ENCODE assay signal across 11 mouse cellular contexts in the genomic region with DNA sequence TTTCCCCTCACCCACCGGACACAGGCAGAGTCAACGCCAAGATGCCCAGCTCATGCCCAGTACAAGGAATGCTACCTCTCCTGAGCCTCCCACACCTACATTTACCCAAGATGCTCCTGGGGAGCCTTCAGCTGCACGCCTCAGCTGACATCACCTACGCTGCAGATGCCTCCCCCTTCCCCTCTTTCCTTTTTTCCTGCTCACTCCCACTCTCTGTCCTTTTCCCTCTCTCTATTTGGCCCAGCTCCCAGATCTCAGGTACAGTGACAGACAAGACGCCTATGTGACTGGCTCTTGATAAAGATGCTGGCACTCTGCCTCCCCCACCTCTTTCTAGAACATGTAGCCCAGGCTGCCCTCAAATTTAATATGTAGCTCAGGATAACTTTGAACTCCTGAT. TPM values are rescaled to one million over a fixed set of nuclear protein-coding genes. Genes with fewer than 3 reads are reported as not detected.
DNase-seq lines count a peak whose midpoint lies in the region; ATAC-seq lines count a peak whose summit lies in the region.
"Had no signal": no experiment of that assay in that cellular context is flagged by ENCODE, and none has a peak within 500 bp of the region (broad histone marks: within the 10 kb centered on the region; RNA-seq: fewer than 3 reads in every experiment).

No protein-coding gene starts in this region.

- no peak for DNase-seq in frontal cortex, postnatal 14 days (ENCODE audit: low spot score in 2 of 2)
- peak; percentile 69 to 80 for DNase-seq in left cerebral cortex, adult 9 months (ENCODE audit: low spot score in 2 of 2)
- no peak for DNase-seq in left cerebral cortex, postnatal 4 days
- DNase-seq in frontal cortex, postnatal 36 days (ENCODE audit: low spot score in 2 of 2): peak; percentile 66 to 74
- DNase-seq in Muller cell, postnatal 12 days (ENCODE audit: inconsistent ontology term): no peak
- DNase-seq: layer of hippocampus, postnatal 36 days had no signal

- peak; percentile 42 for ATAC-seq in frontal cortex, adult (ENCODE audit: low TSS enrichment)
- ATAC-seq in megakaryocyte-erythroid progenitor cell, adult 5-6 weeks (replicated peaks; ENCODE audit: low FRiP score, low TSS enrichment, poor library complexity, severe bottlenecking): peak; percentile 3; the same call in 1 of the 2 replicates
- ATAC-seq: hindbrain, embryonic 16.5 days; intestine, embryonic 16.5 days; midbrain, embryonic 15.5 days had no signal

- intact Hi-C loops in left cerebral cortex, postnatal 4 days (cut with DNase I): no loop called here

RNA-seq across cellular contexts. Expression of a gene that starts 45.2 kb away (rescaled TPM):
- total RNA-seq in left cerebral cortex, postnatal 4 days (2021): 10 to 100 TPM; 91.2 to 95.5 TPM
- total RNA-seq in megakaryocyte-erythroid progenitor cell, adult 5-6 weeks (2014; fragmentation: Nextera tagmentation): 1.2 TPM in 1 of 2 replicates, not detected in the other
- not detected in 2 replicates for total RNA-seq in megakaryocyte-erythroid progenitor cell, adult 5-6 weeks (2017)

Comparison
In these comparisons a context has a peak if more than half of its experiments do, and no peak if none do; other contexts are left out.
1. DNase-seq: peak in left cerebral cortex, adult 9 months (2 of 2) and frontal cortex, postnatal 36 days (2 of 2); none in frontal cortex, postnatal 14 days (0 of 2), left cerebral cortex, postnatal 4 days (single experiment) and Muller cell, postnatal 12 days (single experiment).
2. RNA of a gene that starts 45.2 kb away (total RNA-seq): 91.2 to 95.5 TPM in left cerebral cortex, postnatal 4 days; 1.2 TPM in megakaryocyte-erythroid progenitor cell, adult 5-6 weeks; every median in the first group is over 10 times any median in the second.